ENCODE assay signal across 15 mouse cellular contexts in the genomic region with DNA sequence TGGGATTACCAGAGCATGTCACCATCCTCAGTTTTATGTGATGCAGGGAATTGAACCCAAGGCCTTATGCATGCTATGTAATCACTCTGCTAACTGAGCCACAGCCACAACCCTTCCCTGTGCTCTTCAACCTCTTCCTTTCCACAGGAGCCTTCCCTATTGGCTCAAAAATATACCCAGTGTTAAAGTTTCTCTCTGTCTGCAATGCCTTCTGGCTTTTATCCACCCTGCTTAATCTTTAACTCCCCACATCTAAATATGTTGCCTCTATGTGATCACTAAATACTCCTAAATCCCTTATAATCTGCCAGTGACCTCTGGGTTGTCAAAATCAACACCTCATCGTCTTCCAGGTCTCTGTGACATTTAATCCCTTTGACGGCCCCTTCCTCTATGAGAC.
"Had no signal": no experiment of that assay in that cellular context is flagged by ENCODE, and none has a peak within 500 bp of the region (broad histone marks: within the 10 kb centered on the region; RNA-seq: fewer than 3 reads in every experiment).

No protein-coding gene starts in this region.

- H3K9me3 ChIP-seq: limb, embryonic 10.5 days; liver, embryonic 12.5 days; lung, embryonic 15.5 days; megakaryocyte, embryonic 14.5 days; midbrain, embryonic 15.5 days; neural tube, embryonic 13.5 days; stomach, embryonic 15.5 days had no signal

- H3K9ac ChIP-seq: liver, embryonic 12.5 days; lung, embryonic 15.5 days; midbrain, embryonic 15.5 days; neural tube, embryonic 13.5 days; stomach, embryonic 15.5 days had no signal

- H3K27ac ChIP-seq: left cerebral cortex, adult 2 months; limb, embryonic 10.5 days; liver, embryonic 12.5 days; lung, embryonic 15.5 days; macrophage; midbrain, embryonic 15.5 days; stomach, embryonic 15.5 days had no signal

- H3K4me2 ChIP-seq: liver, embryonic 12.5 days; lung, embryonic 15.5 days; midbrain, embryonic 11.5 days; midbrain, embryonic 15.5 days; neural tube, embryonic 13.5 days; stomach, embryonic 15.5 days had no signal

- H3K36me3 ChIP-seq: limb, embryonic 10.5 days; liver, embryonic 12.5 days; lung, embryonic 15.5 days; midbrain, embryonic 15.5 days; neural tube, embryonic 13.5 days; stomach, embryonic 15.5 days had no signal

- H3K4me3 ChIP-seq: left cerebral cortex, adult 2 months; limb, embryonic 10.5 days; liver, embryonic 12.5 days; lung, embryonic 15.5 days; megakaryocyte, embryonic 14.5 days; midbrain, embryonic 15.5 days; neural tube, embryonic 13.5 days; stomach, embryonic 15.5 days had no signal

- ATAC-seq: liver, embryonic 12.5 days; midbrain, embryonic 15.5 days had no signal

- H3K4me1 ChIP-seq: midbrain, embryonic 15.5 days had no signal

- DNase-seq: kidney, postnatal 10 days; lung, postnatal 14 days; right cerebral cortex, postnatal 14 days; thymus, adult 2 months; thymus, postnatal 25 days had no signal

- H3K27me3 ChIP-seq: liver, embryonic 12.5 days; lung, embryonic 15.5 days; midbrain, embryonic 15.5 days; neural tube, embryonic 13.5 days; stomach, embryonic 15.5 days had no signal
